Mouse (Mus musculus) forebrain, embryonic 13.5 days (tissue): ENCODE measurements around the gene Rnase11. TPM values are rescaled to one million over a fixed set of nuclear protein-coding genes. Genes with fewer than 3 reads are reported as not detected.
"Not testable (repeated sequence)": the region's sequence is repeated elsewhere in the genome, so short reads cannot be mapped to it uniquely, and the experiment has no call there.

Experiments used
- ATAC-seq: fragments of 200-750 bp; cut with Nextera tagmentation; 2 replicates; pipeline ENCODE4 v1.8.0; 2017
- H3K27ac ChIP-seq: fragments of 300-500 bp; sonication (generic); 2 replicates; pipeline ENCODE4 v1.5.1; 2015; ENCODE audit warnings: inconsistent platforms, mild to moderate bottlenecking, moderate library complexity
- H3K27me3 ChIP-seq: fragments of 300-500 bp; sonication (generic); 2 replicates; pipeline ENCODE4 v1.6.1; 2015; ENCODE audit warnings: mild to moderate bottlenecking, inconsistent platforms
- H3K36me3 ChIP-seq: fragments of 300-500 bp; sonication (generic); 2 replicates; pipeline ENCODE4 v1.6.1; 2015; ENCODE audit warnings: mild to moderate bottlenecking, inconsistent platforms; ENCODE audit not compliant: poor library complexity, severe bottlenecking
- H3K4me1 ChIP-seq: fragments of 300-500 bp; sonication (generic); 2 replicates; pipeline ENCODE4 v1.6.1; 2015; ENCODE audit warnings: inconsistent platforms
- H3K4me2 ChIP-seq: fragments of 300-500 bp; sonication (generic); 2 replicates; pipeline ENCODE4 v1.6.1; 2015; ENCODE audit warnings: inconsistent platforms, mild to moderate bottlenecking, moderate library complexity
- H3K4me3 ChIP-seq: fragments of 300-500 bp; sonication (generic); 2 replicates; pipeline ENCODE4 v1.5.1; 2015; ENCODE audit warnings: mild to moderate bottlenecking, inconsistent platforms
- H3K9ac ChIP-seq: fragments of 300-500 bp; sonication (generic); 2 replicates; pipeline ENCODE4 v1.6.1; 2015; ENCODE audit warnings: mild to moderate bottlenecking, inconsistent platforms
- H3K9me3 ChIP-seq: fragments of 300-500 bp; sonication (generic); replicated peaks from 2 replicates; pipeline ENCODE4 v1.6.1; 2016; ENCODE audit warnings: inconsistent platforms
- WGBS: fragments of 180-500 bp; shearing (Covaris S2); methylation state at CpG from one replicate; pipeline ENCODE4 v1.1.7; 2015; 5-methylcytosine and 5-hydroxymethylcytosine counted together
- polyA plus RNA-seq: library from polyadenylated mRNA; unstranded; fragments of >200 nt; fragmentation: Nextera tagmentation; extraction: Ambion mirVana; gene quantifications from 2 replicates; pipeline ENCODE4 v1.2.1, GENCODE M21; 2015

Rnase11 gene
- polyA plus RNA-seq, 1 experiment from 2014 or later = not detected

DNA sequence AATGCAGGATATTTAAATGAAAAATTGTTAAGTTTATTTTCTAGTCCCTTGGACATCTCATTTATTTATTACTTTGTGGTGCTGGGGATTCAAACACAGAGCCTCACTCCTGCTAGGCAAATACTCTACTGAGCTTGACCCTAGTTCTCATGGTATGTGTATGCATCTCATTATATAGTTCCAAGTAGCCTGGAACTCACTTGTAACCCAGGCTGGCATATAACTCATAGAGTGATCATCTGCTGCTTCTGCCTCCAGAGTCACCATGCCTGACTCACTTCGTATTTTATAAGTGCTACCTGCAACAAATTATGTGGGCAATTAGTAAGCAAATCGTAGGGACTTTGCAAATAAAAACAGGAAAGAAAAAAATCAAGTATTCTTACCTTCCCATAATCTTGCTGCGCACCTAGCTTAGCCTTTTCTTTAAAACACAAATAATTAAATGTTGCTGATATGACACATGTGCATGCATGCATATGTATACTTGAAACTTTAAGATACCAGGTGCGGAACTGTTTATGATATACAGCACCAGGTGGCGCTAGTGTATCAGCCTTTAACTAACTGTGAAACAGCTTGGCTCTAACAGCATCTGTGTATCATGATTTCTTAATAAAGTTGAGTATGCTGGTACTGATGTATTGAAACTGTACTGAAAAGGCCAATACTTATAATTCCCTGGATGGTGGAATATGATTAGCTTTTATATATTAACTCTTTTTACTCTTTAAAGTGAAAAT is 23.4 kb downstream of the Rnase11 start:
- Histone ChIP-seq H3K9me3 (no peaks in the 10 kb centered on the region), H3K27ac (no peak overlapping the region), H3K4me1 (no peaks in the 10 kb centered on the region), H3K36me3 (no peaks in the 10 kb centered on the region), H3K27me3 (no peaks in the 10 kb centered on the region), H3K9ac (no peak overlapping the region), H3K4me2 (no peak overlapping the region), H3K4me3 (no peak overlapping the region)
- 38% methylated on average over 5 of the region's 5 CpGs for WGBS
- peak; percentile 72 for ATAC-seq

DNA sequence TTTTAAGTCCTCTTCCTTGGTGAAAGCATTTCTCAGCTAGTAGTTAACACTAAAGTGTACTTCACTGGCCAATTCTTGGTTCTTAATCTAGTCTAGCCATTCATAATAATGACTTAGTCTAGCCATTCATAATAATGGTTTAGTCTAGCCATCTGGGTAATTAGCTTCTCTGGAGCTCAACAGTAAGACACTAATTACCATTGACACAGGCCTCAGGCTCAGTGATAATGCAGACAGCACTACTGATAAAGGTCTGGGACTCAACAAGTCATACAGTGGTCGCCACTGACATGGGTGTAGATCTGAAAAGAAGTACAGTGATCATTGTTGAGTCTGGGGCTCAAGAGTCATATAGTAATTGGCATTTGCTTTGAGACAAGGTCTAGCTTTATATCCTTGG is 25.1 kb downstream of the Rnase11 start:
- Histone ChIP-seq H3K27me3 (no peaks in the 10 kb centered on the region), H3K27ac (no peak overlapping the region), H3K36me3 (no peaks in the 10 kb centered on the region), H3K4me3 (no peak overlapping the region), H3K9me3 (no peaks in the 10 kb centered on the region; the same call in 1 of the 2 replicates), H3K4me2 (no peak overlapping the region), H3K4me1 (no peaks in the 10 kb centered on the region), H3K9ac (no peak overlapping the region)
- 67% methylated on average over 1 of the region's 1 CpGs for WGBS
- ATAC-seq = no peak

DNA sequence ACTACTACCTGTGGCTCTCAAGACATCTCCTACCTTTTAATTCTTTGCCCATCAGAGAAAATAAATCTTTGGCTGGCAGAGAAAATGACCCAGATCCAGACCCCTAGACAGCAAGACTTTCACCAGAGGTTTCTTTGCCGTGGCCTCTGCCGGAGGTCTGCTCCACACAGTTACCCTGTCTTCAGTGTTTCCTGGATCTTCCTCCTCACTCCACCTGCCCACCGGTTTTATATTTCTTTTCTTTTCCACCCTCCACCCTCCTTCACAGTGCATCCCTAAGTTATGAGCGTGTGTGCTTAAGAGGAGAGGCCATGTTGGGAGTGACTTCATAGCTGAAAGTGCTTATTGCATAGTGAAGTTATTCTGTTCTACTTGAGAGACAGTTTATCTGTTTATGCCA is 26.5 kb downstream of the Rnase11 start:
- Histone ChIP-seq H3K36me3 (no peaks in the 10 kb centered on the region), H3K27ac (no peak overlapping the region), H3K27me3 (no peaks in the 10 kb centered on the region), H3K9me3 (no peaks in the 10 kb centered on the region; the same call in 1 of the 2 replicates), H3K4me2 (no peak overlapping the region), H3K4me3 (no peak overlapping the region), H3K9ac (no peak overlapping the region), H3K4me1 (no peaks in the 10 kb centered on the region)
- WGBS = 79% methylated on average over 4 of the region's 4 CpGs
- no peak for ATAC-seq

DNA sequence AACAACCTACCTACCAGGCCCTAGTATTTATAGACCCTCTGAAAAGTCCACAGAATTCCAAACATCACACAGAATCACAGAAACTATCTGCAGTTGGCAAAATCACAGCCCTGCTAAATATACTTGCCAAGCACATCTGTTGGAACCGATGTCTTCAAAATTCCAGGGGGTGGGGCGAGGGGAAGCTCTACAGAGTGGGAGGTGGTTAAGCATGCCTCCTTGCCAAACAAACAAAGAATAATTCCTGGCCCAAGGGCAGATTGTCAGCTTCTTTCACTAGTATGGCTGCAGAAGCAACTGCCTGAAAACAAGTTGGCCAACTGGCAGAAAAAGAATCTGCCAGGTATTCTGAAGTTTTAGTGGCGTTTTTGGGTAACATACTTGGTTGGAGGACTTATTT is 32.7 kb downstream of the Rnase11 start:
- 82% methylated on average over 3 of the region's 3 CpGs for WGBS
- Histone ChIP-seq H3K27ac (no peak overlapping the region), H3K27me3 (no peaks in the 10 kb centered on the region), H3K9ac (no peak overlapping the region), H3K36me3 (no peaks in the 10 kb centered on the region), H3K4me3 (no peak overlapping the region), H3K9me3 (no peaks in the 10 kb centered on the region; the same call in 1 of the 2 replicates), H3K4me2 (no peak overlapping the region), H3K4me1 (no peaks in the 10 kb centered on the region)
- no peak for ATAC-seq

DNA sequence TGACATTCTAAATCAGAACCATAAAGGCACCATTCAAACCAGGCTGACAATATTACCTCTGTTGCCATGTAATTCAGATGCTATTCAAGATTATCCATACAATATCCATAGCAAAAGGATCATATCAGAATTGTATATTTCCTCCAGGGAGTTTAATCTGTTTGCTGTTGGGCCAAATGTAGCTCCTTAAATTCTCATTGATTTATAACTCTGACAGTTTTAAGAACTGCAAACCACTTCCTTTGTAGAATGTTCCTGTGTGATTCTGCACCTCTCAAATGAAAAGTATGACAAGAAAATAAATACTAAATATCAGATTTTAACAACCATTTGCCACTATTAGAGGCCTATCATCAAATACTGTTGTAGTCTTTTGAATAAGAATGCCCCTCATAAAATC is 34.2 kb downstream of the Rnase11 start:
- Histone ChIP-seq H3K36me3 (no peaks in the 10 kb centered on the region), H3K9ac (no peak overlapping the region), H3K27me3 (no peaks in the 10 kb centered on the region), H3K4me1 (no peaks in the 10 kb centered on the region), H3K27ac (no peak overlapping the region), H3K4me2 (no peak overlapping the region), H3K4me3 (no peak overlapping the region), H3K9me3 (no peaks in the 10 kb centered on the region; the same call in 1 of the 2 replicates)
- ATAC-seq = no peak

DNA sequence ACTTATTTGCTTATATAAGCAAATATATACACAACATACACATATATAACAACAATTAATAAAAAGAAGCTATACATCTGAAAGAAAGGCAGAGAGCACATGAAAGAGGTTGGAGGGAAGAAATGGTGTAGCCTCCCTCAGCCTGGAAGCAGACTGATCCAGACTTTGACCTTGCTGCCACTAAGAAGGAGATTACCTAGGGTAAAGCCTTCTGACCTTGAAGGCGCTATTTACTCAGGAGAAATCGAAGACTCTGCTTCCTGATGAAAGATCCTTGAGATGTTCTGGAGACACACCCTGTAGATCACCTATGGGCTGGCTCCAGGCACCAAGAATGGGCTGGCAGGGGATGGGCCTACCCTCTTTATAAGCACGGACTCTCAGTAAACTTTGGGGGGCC is 35.2 kb downstream of the Rnase11 start:
- not testable (repeated sequence) for H3K9me3 ChIP-seq, H3K4me3 ChIP-seq, H3K27me3 ChIP-seq, H3K36me3 ChIP-seq, ATAC-seq, H3K27ac ChIP-seq, H3K4me2 ChIP-seq, H3K4me1 ChIP-seq, H3K9ac ChIP-seq
- 87% methylated on average over 3 of the region's 3 CpGs for WGBS

DNA sequence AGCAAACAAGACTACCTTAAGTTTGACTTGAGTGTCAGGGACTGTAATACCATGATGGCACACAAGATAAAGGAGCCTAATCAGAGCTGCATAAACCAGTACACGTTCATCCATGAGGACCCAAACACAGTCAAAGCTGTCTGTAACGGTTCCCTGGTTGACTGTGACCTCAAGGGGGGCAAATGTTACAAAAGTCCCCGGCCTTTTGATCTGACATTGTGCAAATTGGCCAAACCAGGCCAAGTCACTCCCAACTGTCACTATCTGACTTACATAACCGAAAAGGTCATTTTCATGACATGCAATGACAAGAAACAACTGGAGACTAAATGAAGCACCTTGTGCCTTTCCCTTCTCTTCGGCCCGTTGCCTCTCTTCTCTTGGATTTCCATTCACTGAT is 40.4 kb downstream of the Rnase11 start:
- H3K4me1 ChIP-seq = no peaks in the 10 kb centered on the region
- 83% methylated on average over 6 of the region's 6 CpGs for WGBS
- H3K27me3 ChIP-seq = no peaks in the 10 kb centered on the region
- H3K9me3 ChIP-seq = no peaks in the 10 kb centered on the region
- H3K4me3 ChIP-seq = no peak overlapping the region
- no peak overlapping the region for H3K27ac ChIP-seq
- no peak overlapping the region for H3K9ac ChIP-seq
- no peaks in the 10 kb centered on the region for H3K36me3 ChIP-seq
- no peak overlapping the region for H3K4me2 ChIP-seq
- ATAC-seq = no peak

GRCm38 (mm10) chr14:51008781-51009180 is 41.2 kb downstream of the Rnase11 start:
- Histone ChIP-seq H3K9ac (no peak overlapping the region), H3K27me3 (no peaks in the 10 kb centered on the region), H3K4me2 (no peak overlapping the region), H3K27ac (no peak overlapping the region), H3K4me3 (no peak overlapping the region), H3K4me1 (no peaks in the 10 kb centered on the region), H3K36me3 (no peaks in the 10 kb centered on the region), H3K9me3 (no peaks in the 10 kb centered on the region)
- 88% methylated on average over 4 of the region's 4 CpGs for WGBS
- ATAC-seq = no peak

DNA sequence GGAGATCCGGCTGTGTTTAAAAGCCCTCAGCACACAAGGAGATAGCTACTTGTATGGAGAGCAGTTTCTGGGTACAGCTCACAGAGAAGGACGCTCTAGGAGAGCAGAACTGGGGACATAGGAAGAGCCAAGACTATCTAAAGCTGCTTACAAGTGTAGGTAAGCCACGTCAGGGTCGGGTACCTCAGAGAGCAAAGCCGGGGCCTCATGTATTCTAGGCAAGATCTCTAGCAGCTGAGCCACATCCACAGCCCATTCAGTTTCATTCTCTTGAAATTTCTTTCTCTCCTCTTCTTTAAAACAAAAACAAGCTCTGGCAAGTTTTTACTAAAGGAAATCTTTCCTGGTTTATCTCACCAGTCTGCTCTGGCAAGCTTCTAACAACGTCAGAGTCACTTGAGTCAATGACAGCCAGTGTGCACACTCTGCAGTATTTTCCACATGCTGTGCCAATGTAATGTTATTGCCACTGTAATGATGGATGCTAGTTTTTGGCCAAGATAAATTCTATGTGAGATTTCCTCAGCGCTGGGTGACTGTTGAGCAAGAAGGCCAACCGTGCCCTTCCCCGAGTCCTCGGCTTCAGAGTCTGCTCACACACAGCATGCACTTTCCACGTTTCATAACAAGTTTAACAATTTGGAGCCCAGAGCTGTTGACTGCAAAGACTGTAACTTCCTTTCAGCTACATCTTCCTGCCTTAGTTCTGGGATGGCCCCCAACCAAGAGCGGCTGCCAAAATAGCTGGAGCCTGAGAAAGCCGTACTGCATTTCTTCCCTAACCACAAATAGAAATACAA is 41.8 kb downstream of the Rnase11 start:
- H3K27me3 ChIP-seq = no peaks in the 10 kb centered on the region
- peak; percentile 38; the same call in 1 of the 2 replicates for ATAC-seq
- no peak overlapping the region for H3K27ac ChIP-seq
- H3K4me3 ChIP-seq = no peak overlapping the region
- no peaks in the 10 kb centered on the region for H3K36me3 ChIP-seq
- no peaks in the 10 kb centered on the region for H3K4me1 ChIP-seq
- no peak overlapping the region for H3K4me2 ChIP-seq
- WGBS = 83% methylated on average over 13 of the region's 13 CpGs
- H3K9me3 ChIP-seq = no peaks in the 10 kb centered on the region
- H3K9ac ChIP-seq = no peak overlapping the region

- Histone ChIP-seq H3K4me1 (no peaks in the 10 kb centered on the region), H3K36me3 (no peaks in the 10 kb centered on the region), H3K9me3 (no peaks in the 10 kb centered on the region), H3K27me3 (no peaks in the 10 kb centered on the region), H3K27ac (no peak within 1 kb of the TSS), H3K9ac (no peak within 1 kb of the TSS), H3K4me3 (no peak within 1 kb of the TSS), H3K4me2 (no peak within 1 kb of the TSS)
- no peak for ATAC-seq
- 91% methylated on average over 8 of the region's 8 CpGs for WGBS
These were observed 42.7 kb downstream of the Rnase11 start, which contains the start of gene Rnase10 for GRCm38 (mm10) chr14:51007152-51007801. Gene Rnase10 (plus strand): TSS chr14:51007751.
